Mouse (Mus musculus): ENCODE measurements around the gene Trmt2a. TPM values are rescaled to one million over a fixed set of nuclear protein-coding genes. Genes with fewer than 3 reads are reported as not detected.
"Not testable (repeated sequence)": the region's sequence is repeated elsewhere in the genome, so short reads cannot be mapped to it uniquely, and the experiment has no call there.

Gene Trmt2a
- total RNA-seq, 1 experiment: 102 TPM

DNA sequence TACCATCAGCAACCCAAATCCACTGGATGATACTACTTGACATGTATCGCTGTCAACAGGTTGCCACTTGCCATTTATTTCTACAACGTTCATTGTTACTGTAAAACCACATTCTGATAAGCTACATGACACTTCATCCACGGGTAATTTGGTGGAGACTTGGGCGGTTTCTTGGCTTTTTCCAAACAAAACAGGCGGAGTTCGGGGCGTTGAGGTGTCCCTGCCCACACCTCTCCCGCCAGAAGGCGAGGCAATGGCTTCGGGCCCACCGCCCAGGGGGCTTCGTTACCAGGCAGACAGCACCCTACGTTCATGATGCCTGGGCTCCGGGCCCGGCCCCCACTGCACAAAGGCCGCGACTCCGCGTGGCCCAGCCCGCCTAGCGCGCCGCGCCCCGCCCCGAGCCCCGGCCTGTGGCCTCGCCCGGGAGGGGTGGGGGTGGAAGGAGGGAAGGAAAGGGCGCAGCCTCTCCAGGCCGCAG, 40.1 kb downstream of the Trmt2a start:
- H3K4me3 ChIP-seq (ENCODE audit: insufficient read depth in 1 of 2, low read depth in 1 of 2, low read length in 2 of 2, poor library complexity in 1 of 2, severe bottlenecking in 1 of 2): peak overlapping the region; percentile 89 to 99
- H3K36me3 ChIP-seq (ENCODE audit: control insufficient read depth, insufficient read depth, low read length, poor library complexity, severe bottlenecking): peaks cover 16% of the 10 kb centered on the region
- no peaks in the 10 kb centered on the region for H3K9me3 ChIP-seq (ENCODE audit: control insufficient read depth, insufficient read depth, low read depth, low read length)
- peak overlapping the region; percentile 78 for H3K27ac ChIP-seq (ENCODE audit: insufficient read depth, low read depth, low read length, poor library complexity, severe bottlenecking)
- no peak for TF ChIP-seq ZC3H11A (IDR thresholded peaks at IDR 0.05; ENCODE audit: borderline replicate concordance, low read depth, low read length)
- TF ChIP-seq CHD2 (IDR thresholded peaks at IDR 0.05; ENCODE audit: low read depth, low read length): no peak
- TF ChIP-seq MAFK (IDR thresholded peaks at IDR 0.05; ENCODE audit: insufficient read depth, low read depth, low read length): no peak
- H3K4me1 ChIP-seq (ENCODE audit: control insufficient read depth in 2 of 2, insufficient read depth in 2 of 2, low read length in 2 of 2, poor library complexity in 1 of 2): peaks cover 0 to 7% of the 10 kb centered on the region in 2 experiments; a peak in 2 of 4 replicates
- in situ Hi-C loops (cut with MboI; ENCODE audit: low sequenced_read_pairs in 2 of 2, unreplicated experiment in 2 of 2): no loop called here
- peak; percentile 28 for DNase-seq (ENCODE audit: low read depth, low spot score)
- H3K9ac ChIP-seq (ENCODE audit: insufficient read depth, low read depth, low read length, poor library complexity, severe bottlenecking): peak overlapping the region; percentile 93

DNA sequence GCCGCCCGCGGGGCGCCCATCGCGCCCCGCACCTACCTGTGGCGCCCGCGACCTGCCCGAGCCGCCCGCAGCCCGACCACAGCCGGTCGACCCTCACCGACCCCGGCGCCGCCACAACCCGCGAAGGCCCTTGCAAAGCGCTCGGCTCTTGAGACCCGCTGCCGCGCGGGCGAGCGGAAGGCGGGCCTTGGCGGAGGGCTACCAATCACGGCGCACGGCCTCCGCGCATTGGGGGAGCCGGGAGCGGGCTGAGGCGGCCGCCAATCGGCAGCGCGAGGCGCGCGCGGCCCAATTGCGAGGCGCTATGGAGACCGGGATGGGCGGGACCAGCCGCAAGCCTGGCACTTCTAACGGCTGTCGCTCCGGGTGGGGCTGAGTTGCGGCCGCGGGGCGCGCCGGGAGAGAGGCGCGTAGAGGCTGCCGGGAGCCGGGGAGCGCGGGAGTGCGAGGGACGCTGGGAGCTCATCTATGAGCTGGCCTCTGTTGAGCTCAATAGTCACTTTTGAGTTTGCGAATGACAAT, 40.6 kb downstream of the Trmt2a start, which contains the start of gene Dgcr8:
Gene Dgcr8, minus strand, starts transcription at position 180 of the 522 bp plus-strand sequence.
- Histone ChIP-seq H3K9ac (ENCODE audit: insufficient read depth, low read depth, low read length, poor library complexity, severe bottlenecking) (peak within 1 kb of the TSS; percentile 93), H3K9me3 (ENCODE audit: control insufficient read depth, insufficient read depth, low read depth, low read length) (no peaks in the 10 kb centered on the region), H3K27ac (ENCODE audit: insufficient read depth, low read depth, low read length, poor library complexity, severe bottlenecking) (peak within 1 kb of the TSS; percentile 78), H3K4me3 (ENCODE audit: insufficient read depth in 1 of 2, low read depth in 1 of 2, low read length in 2 of 2, poor library complexity in 1 of 2, severe bottlenecking in 1 of 2) (peak within 1 kb of the TSS; percentile 89 to 99), H3K4me1 (ENCODE audit: control insufficient read depth in 2 of 2, insufficient read depth in 2 of 2, low read length in 2 of 2, poor library complexity in 1 of 2) (peaks cover 0 to 7% of the 10 kb centered on the region in 2 experiments; a peak in 2 of 4 replicates), H3K36me3 (ENCODE audit: control insufficient read depth, insufficient read depth, low read length, poor library complexity, severe bottlenecking) (peaks cover 11% of the 10 kb centered on the region)
- in situ Hi-C loops (cut with MboI; ENCODE audit: low sequenced_read_pairs in 2 of 2, unreplicated experiment in 2 of 2): no loop called here
- peak; percentile 92 for DNase-seq (ENCODE audit: low read depth, low spot score)
- no peak for TF ChIP-seq ZC3H11A (IDR thresholded peaks at IDR 0.05; ENCODE audit: borderline replicate concordance, low read depth, low read length)
- TF ChIP-seq CHD2 (IDR thresholded peaks at IDR 0.05; ENCODE audit: low read depth, low read length): peak; percentile 49; the same call in 1 of the 2 replicates
- TF ChIP-seq ZNF384 (IDR thresholded peaks at IDR 0.05; ENCODE audit: low read depth, low read length): no peak
- no peak for TF ChIP-seq MAFK (IDR thresholded peaks at IDR 0.05; ENCODE audit: insufficient read depth, low read depth, low read length)

DNA sequence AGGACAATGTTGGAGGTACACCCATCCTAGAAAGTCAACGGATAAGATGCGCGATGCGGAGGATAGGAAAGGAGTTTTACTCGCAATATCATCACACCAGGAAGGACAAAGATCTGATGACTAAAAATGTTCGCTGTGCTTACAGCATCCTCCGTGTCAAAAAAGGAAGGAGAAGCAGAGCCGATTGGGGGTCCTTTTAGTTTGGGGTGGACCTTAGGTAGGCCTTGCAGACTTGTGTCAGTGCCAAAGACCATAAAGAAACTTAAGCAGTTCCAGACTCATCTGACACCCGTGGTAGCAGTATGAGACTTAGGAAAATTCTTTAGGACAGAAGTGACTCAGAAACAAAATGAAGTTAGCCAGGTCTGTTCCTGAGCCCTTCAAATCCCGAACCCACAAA, 41.1 kb downstream of the Trmt2a start:
- H3K9me3 ChIP-seq (ENCODE audit: control insufficient read depth, insufficient read depth, low read depth, low read length); DNase-seq (ENCODE audit: low read depth, low spot score); H3K4me1 ChIP-seq (ENCODE audit: control insufficient read depth in 2 of 2, insufficient read depth in 2 of 2, low read length in 2 of 2, poor library complexity in 1 of 2); H3K36me3 ChIP-seq (ENCODE audit: control insufficient read depth, insufficient read depth, low read length, poor library complexity, severe bottlenecking); in situ Hi-C loops (cut with MboI; ENCODE audit: low sequenced_read_pairs in 2 of 2, unreplicated experiment in 2 of 2): not testable (repeated sequence)
- Histone ChIP-seq H3K27ac (ENCODE audit: insufficient read depth, low read depth, low read length, poor library complexity, severe bottlenecking) (peak overlapping the region; percentile 35; the same call in 1 of the 2 replicates), H3K4me3 (ENCODE audit: insufficient read depth in 1 of 2, low read depth in 1 of 2, low read length in 2 of 2, poor library complexity in 1 of 2, severe bottlenecking in 1 of 2) (peak overlapping the region; percentile 45 to 71), H3K9ac (ENCODE audit: insufficient read depth, low read depth, low read length, poor library complexity, severe bottlenecking) (peak overlapping the region; percentile 55)

Other genes starting within 250 kb of the Trmt2a start
- gene Dgcr6, start 195.8 kb upstream of the Trmt2a start, total RNA-seq (2012; rRNA removed): 23.8 and 30.9 TPM in 2 replicates
- gene Prodh, start 158.5 kb upstream of the Trmt2a start, total RNA-seq (2012; rRNA removed): 39.6 and 73.6 TPM in 2 replicates
- gene Rtn4r, start 121.0 kb upstream of the Trmt2a start, total RNA-seq (2012; rRNA removed): 0.22 and 0.48 TPM in 2 replicates
- gene Ccdc188, start 30.8 kb upstream of the Trmt2a start, total RNA-seq (2012; rRNA removed): not detected in 2 replicates
- gene Zdhhc8, start 13.5 kb upstream of the Trmt2a start, total RNA-seq (2012; rRNA removed): 16.2 and 17.0 TPM in 2 replicates
- gene Ranbp1, start 53 bp downstream of the Trmt2a start, total RNA-seq (2012; rRNA removed): 302 and 410 TPM in 2 replicates
- 0.63 and 1.7 TPM in 2 replicates for gene Gm49776, start 9.6 kb downstream of the Trmt2a start, total RNA-seq (2012; rRNA removed)
- gene Dgcr8, start 40.6 kb downstream of the Trmt2a start, total RNA-seq (2012; rRNA removed): 65.7 and 84.1 TPM in 2 replicates
- gene Tango2, start 99.4 kb downstream of the Trmt2a start, total RNA-seq (2012; rRNA removed): 10.0 and 10.4 TPM in 2 replicates
- 48.0 and 60.1 TPM in 2 replicates for gene Arvcf, start 99.5 kb downstream of the Trmt2a start, total RNA-seq (2012; rRNA removed)
- 7.9 and 8.4 TPM in 2 replicates for gene Txnrd2, start 177.7 kb downstream of the Trmt2a start, total RNA-seq (2012; rRNA removed)
- 40.1 and 41.0 TPM in 2 replicates for gene Comt, start 178.2 kb downstream of the Trmt2a start, total RNA-seq (2012; rRNA removed)

Data from ES-E14 (cell line).